Comparison of ENCODE assay signal across 8 mouse cellular contexts in genomic region chrX:150458766-150459350, GRCm38 (mm10). TPM values are rescaled to one million over a fixed set of nuclear protein-coding genes. Genes with fewer than 3 reads are reported as not detected.
A peak's percentile ranks its signal among the peaks of the same experiment; 100 is the strongest.
DNase-seq lines count a peak whose midpoint lies in the region; ATAC-seq and TF ChIP-seq lines count a peak whose summit lies in the region.

Gene Tmem29, minus strand, starts transcription at chrX:150459154.

- H3K36me3 ChIP-seq in hindbrain, postnatal 0 days (ENCODE audit: insufficient read depth, low read length) = no peaks in the 10 kb centered on the region

- 2% methylated on average over 30 of the region's 30 CpGs for WGBS in hindbrain, postnatal 0 days

- no peaks in the 10 kb centered on the region for H3K9me3 ChIP-seq in hindbrain, postnatal 0 days (ENCODE audit: low read length)

- H3K9ac ChIP-seq in hindbrain, postnatal 0 days (replicated peaks; ENCODE audit: low read length) = peak within 1 kb of the TSS; percentile 37

- peak within 1 kb of the TSS; percentile 85 for H3K27ac ChIP-seq in gastrocnemius, adult 2 months
- H3K27ac ChIP-seq in hindbrain, postnatal 0 days = peak within 1 kb of the TSS; percentile 70
- peak within 1 kb of the TSS; percentile 91 for H3K27ac ChIP-seq in left cerebral cortex, adult 2 months

- peak; percentile 98 for ATAC-seq in hindbrain, postnatal 0 days
- ATAC-seq in megakaryocyte, adult 5-6 weeks (ENCODE audit: poor library complexity, severe bottlenecking) = peak; percentile 98

- no peaks in the 10 kb centered on the region for H3K4me1 ChIP-seq in hindbrain, postnatal 0 days (ENCODE audit: insufficient read depth, low read length)

- TF ChIP-seq CTCF in gastrocnemius, adult 2 months (IDR thresholded peaks at IDR 0.05) = peak; percentile 90
- TF ChIP-seq CTCF in hindbrain, postnatal 0 days (IDR thresholded peaks at IDR 0.05; ENCODE audit: low read depth) = peak; percentile 72
- peak; percentile 83 for TF ChIP-seq CTCF in left cerebral cortex, adult 2 months (IDR thresholded peaks at IDR 0.05)

- DNase-seq in T-cell, adult 2 months (ENCODE audit: low spot score) = peak; percentile 78
- peak; percentile 44 to 86 for DNase-seq in cerebellum, postnatal 4 days (ENCODE audit: low spot score in 2 of 2)
- DNase-seq in gastrocnemius, adult 2 months = peak; percentile 90
- peak; percentile 95 for DNase-seq in hindbrain, postnatal 0 days (ENCODE audit: low spot score)
- DNase-seq in left cerebral cortex, adult 2 months (ENCODE audit: extremely low spot score in 1 of 2, low spot score in 2 of 2) = peak; percentile 83 to 88
- peak; percentile 84 to 93 for DNase-seq in right cerebral cortex, adult 2 months (ENCODE audit: low spot score in 2 of 2)
- DNase-seq in urinary bladder, postnatal 14 days (ENCODE audit: low spot score) = peak; percentile 83

- H3K4me3 ChIP-seq in gastrocnemius, adult 2 months = peak within 1 kb of the TSS; percentile 78
- H3K4me3 ChIP-seq in hindbrain, postnatal 0 days (ENCODE audit: low read length) = peak within 1 kb of the TSS; percentile 47
- peak within 1 kb of the TSS; percentile 63 for H3K4me3 ChIP-seq in left cerebral cortex, adult 2 months

- intact Hi-C loops in gastrocnemius, adult 2 months (cut with DNase I) = loop anchor here (2.0 kb wide), 1 partner anchor 20 kb away; no protein-coding TSS in a partner anchor
- intact Hi-C loops in left cerebral cortex, adult 2 months (cut with DNase I) = loop anchor here (1.0 kb wide), 1 partner anchor 19 kb away; no protein-coding TSS in a partner anchor

- peak within 1 kb of the TSS; percentile 45 for H3K4me2 ChIP-seq in hindbrain, postnatal 0 days (ENCODE audit: low read depth, low read length)

- H3K27me3 ChIP-seq in hindbrain, postnatal 0 days (ENCODE audit: insufficient read depth, low read length) = no peaks in the 10 kb centered on the region

RNA-seq across cellular contexts. Expression of gene Tmem29, which starts in this region (rescaled TPM):
- 1 to 10 TPM; 6.0 to 8.6 TPM for total RNA-seq in gastrocnemius, adult 2 months (2021)
- total RNA-seq in hindbrain, postnatal 0 days (2014; rRNA removed) = 37.0 and 49.7 TPM in 2 replicates
- polyA plus RNA-seq in hindbrain, postnatal 0 days (2015; fragmentation: Nextera tagmentation; extraction: Ambion mirVana) = 75.5 and 80.5 TPM in 2 replicates
- 10 to 100 TPM; 36.5 to 38.9 TPM for total RNA-seq in left cerebral cortex, adult 2 months (2021)
- total RNA-seq in megakaryocyte, adult 5-6 weeks (2015) = 10.8 and 16.8 TPM in 2 replicates
- 11.5 and 13.4 TPM in 2 replicates for total RNA-seq in megakaryocyte, adult 5-6 weeks (2017)

Comparison
In these comparisons a context has a peak if more than half of its experiments do, and no peak if none do; other contexts are left out.
1. Peak in every context shown above with its lines: DNase-seq, ATAC-seq, H3K4me3 ChIP-seq and H3K27ac ChIP-seq.